Mouse (Mus musculus): ENCODE data around the gene Pomgnt1. TPM values are rescaled to one million over a fixed set of nuclear protein-coding genes. Genes with fewer than 3 reads are reported as not detected.

Pomgnt1 gene
- total RNA-seq, 2 experiments from 2014 or later = 72.8 to 76.9 TPM

DNA sequence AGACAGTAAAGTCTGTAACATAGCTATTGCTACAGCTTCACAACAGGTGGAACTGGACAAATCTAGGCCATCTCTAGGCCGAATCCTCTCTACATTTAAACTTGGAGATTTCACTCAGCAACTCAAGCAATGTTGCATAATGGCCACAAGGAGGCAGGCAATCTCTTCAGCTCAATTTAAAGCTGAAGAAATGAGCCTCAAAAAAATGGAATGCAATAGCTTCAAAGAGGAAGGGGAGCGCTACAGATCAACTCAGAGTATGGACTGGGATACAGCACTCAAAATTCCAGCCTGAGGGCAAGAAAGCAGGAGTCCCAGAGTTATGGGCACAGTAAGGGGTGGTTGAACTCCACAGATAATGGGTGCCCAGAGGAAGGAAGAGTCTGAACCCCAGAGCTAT, 11.3 kb downstream of the Pomgnt1 start:
- DNase-seq (ENCODE audit: low spot score in 2 of 2) = no peak

DNA sequence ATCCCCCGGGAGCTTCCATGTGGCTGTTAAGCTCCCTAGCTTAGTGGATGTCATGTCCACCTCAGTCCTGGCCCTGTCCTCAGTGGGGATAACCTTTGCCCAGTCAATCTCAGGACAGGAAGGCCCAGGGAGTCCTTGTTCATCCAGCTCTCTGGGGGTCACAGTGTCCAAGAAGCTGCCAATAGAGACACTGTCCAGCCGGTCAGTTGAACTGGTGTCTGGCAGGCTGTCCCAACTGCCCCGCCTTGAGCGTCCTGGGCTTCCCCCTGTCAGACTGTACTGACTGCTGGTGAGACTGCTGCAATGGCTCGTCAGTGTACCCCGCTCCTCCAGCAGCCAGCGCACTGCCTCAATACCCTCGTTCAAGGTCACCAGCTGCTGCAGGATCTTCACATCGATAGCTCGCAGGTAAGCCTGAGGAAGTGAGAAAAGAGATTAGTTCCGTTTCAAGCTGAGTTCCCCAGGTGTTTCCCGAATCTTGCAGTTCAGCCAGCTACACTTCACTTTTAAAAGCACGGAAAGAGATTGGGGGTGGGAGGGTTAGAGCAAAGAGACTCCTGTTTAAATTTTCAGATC, 13.9 kb downstream of the Pomgnt1 start:
- DNase-seq (ENCODE audit: low spot score in 2 of 2) = no peak

DNA sequence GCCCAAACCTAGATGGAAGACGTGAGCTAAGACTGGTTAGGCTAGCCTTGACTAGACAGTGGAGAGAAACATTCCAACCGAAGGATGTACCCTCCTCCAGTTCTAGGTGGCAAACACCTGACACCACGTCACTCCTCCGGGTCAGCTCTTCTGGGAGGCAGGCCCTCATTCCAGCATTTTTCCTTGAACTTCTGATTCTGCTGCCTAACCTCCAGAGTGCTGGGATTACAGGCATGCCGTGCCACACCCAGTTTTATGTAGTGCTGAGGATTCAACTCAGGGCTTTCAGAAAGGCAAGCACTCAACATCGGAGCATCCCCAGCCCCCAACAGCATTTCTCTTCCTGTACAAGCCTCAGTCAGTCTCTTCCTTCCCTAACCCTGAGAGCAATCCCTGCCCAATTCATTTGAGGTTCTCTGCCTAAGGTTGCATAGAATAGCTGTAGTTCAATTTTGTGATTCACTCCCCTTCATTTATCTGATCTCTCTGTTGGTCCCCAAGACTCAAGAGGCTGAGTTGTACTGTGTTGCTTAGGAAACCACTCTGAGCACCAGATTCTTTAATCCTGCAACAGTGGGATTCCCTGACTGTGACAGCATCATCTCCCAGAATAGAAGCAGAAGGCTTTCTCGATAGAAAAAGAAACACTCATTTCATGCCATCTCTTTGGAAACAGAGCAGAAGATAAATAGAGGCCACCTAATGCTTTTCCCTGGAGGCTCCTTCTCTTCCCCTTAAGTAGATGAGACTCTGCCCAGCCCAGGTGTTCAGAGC, 17.3 kb downstream of the Pomgnt1 start:
- DNase-seq (ENCODE audit: low spot score in 2 of 2) = no peak

- DNase-seq (ENCODE audit: low spot score in 2 of 2) = no peak
Observed at GRCm38 (mm10) chr4:116141736-116142135, 18.1 kb downstream of the Pomgnt1 start.

DNA sequence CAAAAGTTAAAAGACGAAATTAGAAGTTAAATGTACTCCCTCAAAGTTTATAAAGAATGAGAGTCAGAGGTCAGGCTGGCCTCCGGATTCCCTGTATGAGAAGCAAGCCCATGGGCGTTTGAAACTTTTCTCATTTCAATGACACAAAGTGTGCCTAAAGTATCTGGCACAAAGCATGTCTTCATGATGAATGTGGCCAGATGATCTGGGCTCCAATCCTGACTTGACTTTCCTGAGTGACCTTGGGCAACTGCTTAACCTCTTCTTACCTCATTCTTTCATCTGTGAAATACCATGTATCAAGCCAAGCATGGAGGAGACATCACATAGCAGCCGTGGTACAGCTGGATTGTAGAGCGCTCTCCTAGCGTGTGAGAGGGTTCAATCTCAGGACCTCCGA, 18.6 kb downstream of the Pomgnt1 start:
- DNase-seq (ENCODE audit: low spot score in 2 of 2) = no peak

GRCm38 (mm10) chr4:116143317-116143811, 19.7 kb downstream of the Pomgnt1 start:
- DNase-seq (ENCODE audit: low spot score in 2 of 2) = peak; percentile 37 to 53

DNA sequence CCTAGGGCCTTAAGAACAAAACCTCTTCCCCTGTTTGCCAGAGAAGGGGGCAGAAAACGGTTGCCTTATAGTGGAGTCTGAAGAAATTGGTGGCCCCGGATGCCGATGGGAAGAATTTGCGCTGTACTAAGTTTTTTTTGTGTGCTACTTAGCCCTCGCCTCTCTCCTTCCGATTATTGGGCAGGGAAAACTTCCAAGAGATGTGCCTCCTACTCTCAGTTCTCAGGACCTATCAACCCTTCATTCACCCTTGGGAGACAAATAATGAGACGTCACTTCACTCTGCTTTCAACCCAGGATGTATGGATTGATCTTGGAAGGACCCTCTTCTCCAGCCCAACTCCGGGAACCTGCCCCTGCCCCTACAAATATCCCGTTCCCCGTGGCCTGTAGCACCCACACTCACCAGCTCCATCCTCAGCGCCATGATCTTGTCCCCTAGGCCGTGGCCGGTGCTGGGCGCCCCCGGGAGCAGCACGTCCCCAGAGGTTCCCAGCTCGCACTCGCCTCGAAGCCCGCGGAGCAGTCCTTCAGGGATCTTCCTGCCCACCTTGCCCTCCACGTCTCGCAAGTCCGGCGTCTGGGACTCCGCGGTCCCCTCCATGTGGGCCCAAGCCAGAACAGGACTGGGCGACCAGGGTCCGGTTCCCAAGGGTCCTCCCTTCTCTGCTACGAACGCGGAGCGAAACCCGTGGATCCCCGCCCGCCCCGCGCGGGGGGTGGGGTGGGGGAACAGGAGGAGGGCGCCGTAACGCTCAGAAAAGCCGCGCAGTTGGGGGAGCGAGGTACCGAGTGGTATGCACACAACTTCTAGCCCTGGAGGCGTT, 20.5 kb downstream of the Pomgnt1 start:
- DNase-seq (ENCODE audit: low spot score in 2 of 2) = peak; percentile 73 to 85

DNA sequence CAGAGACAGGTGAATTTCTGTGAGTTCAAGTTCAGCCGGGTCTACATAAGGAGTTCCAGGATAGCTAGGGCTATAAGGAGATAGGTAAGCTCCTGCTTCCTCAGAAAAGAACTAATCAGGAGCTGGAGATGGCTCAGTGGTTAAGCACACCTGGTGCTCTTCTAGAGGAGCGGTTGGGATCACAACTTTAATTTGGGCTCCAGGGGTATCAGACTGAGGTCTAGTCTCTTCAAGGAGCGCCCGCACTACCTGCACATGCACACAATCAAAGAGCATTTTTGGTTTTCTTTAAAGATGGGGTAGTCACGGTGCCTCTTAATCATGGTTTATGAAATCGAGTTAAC, 26.1 kb downstream of the Pomgnt1 start:
- no peak for DNase-seq (ENCODE audit: low spot score in 2 of 2)

GRCm38 (mm10) chr4:116150156-116150861, 26.7 kb downstream of the Pomgnt1 start:
- peak; percentile 46 to 68 for DNase-seq (ENCODE audit: low spot score in 2 of 2)

- no peak for DNase-seq (ENCODE audit: low spot score in 2 of 2)
Observed at GRCm38 (mm10) chr4:116150862-116151221, 27.2 kb downstream of the Pomgnt1 start.

GRCm38 (mm10) chr4:116151238-116151637, 27.6 kb downstream of the Pomgnt1 start, which contains the start of gene Lurap1:
Gene Lurap1, minus strand, starts transcription at chr4:116151338.
- DNase-seq (ENCODE audit: low spot score in 2 of 2) = no peak

DNA sequence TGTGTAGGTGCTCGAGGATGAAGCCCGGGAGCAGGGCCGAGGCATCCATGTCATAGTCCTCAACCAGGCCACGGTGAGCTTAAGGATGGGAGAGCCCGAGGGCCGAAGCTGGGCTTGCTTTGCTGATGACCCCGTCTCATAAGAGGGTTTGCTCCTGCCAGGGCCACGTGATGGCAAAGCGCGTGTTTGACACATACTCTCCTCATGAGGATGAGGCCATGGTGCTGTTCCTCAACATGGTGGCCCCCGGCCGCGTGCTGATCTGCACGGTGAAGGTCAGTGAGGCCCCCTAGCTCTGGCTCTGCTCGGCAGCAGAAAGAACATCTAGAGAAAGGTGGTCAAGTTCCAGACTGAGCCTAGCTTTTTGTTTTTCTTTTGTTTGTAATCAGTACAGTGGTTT, 29.1 kb downstream of the Pomgnt1 start:
- no peak for DNase-seq (ENCODE audit: low spot score in 2 of 2)

DNA sequence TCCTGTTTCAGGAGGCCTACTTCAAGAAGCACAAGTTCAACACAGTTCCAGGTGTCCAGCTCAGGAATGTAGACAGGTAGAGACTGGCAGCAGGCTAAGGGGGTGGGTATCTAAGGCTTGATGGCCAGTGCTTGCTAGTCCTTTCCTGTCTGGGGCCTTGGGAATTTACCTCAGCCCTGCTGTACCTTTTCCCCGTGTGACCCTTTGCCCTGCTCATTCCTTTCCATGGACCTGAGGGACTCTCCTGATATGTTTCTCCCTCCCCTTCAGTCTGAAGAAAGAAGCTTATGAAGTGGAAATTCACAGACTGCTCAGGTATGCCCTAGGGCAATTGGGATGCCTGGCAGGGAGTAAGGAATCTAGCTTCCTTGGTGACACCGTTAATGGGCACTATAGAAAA, 34.2 kb downstream of the Pomgnt1 start:
- DNase-seq (ENCODE audit: low spot score in 2 of 2) = no peak

- DNase-seq (ENCODE audit: low spot score in 2 of 2) = peak; percentile 54 to 59
Observed at GRCm38 (mm10) chr4:116159912-116160311, 36.3 kb downstream of the Pomgnt1 start.

GRCm38 (mm10) chr4:116160769-116161168, 37.1 kb downstream of the Pomgnt1 start:
- DNase-seq (ENCODE audit: low spot score in 2 of 2) = peak in 1 of 2 experiments; percentile 53

- DNase-seq (ENCODE audit: low spot score in 2 of 2) = no peak
Observed at GRCm38 (mm10) chr4:116162142-116162541, 38.5 kb downstream of the Pomgnt1 start.

DNA sequence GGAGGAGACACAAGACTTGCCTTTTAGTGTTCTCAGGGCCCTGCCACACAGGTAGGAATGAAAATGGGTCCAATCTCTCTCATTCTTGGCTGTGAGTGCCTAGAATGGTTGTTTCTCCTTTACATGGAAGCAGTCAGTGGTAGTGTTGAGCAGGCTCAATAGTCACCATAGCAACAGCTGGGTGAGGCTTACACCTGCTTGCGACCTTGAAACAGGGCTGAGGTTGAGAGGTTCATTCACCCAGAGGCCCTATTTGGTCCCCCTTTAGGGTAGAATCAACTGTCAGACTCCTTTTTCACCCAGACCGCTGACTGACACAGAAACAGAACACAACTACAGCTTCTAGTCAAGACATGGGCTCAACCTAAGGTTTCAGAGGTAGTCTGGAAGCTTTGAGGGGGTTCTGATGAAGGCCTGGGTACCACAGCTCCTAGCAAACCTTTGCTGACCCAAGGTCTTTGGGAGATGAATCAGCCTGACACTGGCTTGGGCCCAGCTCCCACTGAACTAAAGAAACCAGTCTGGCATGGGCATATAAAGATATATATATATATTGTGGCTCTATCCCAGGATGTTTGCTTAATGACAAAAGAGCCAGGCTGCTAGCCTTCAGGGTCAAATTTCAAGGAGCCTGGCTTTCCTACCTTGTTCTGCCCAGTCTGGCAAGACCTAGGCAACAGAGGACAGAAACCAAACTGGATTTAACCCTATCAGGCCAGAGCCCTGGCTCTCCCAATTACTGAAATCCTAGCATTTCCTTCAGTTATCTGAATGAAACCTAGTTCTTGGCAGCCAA, 41.3 kb downstream of the Pomgnt1 start:
- no peak for DNase-seq (ENCODE audit: low spot score in 2 of 2)

DNA sequence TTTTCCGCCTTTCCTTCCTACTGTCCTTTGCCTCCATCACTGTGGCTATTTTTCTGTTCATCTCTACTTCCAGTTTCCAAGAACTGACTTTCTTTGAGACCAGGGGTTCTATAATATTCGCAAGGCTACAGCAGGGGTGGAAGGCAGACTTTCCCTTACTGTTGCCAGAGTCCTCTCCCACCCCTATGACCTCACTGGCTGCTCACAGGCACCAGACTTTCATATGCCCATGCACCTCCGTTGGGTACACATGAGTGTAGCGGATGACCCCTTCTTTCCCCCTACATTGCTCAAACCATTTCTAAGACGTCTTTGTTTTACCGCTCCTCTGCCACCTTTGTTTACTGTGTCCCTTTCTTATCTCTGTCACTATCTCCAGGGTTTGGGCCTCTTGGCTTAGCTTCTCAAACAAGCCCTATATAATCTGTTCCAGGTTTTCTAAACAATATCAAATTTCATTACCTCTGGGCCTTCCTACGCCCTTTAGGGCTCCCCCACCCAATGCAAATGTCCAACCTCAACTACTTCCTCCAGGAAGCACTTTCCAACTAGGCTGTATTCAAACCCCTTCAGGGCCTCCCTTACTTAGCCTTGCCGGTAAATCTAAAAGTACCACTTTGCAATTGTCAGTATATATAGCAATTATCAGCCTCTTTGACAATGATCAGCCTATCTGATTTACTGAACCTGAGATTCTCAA, 42.2 kb downstream of the Pomgnt1 start:
- DNase-seq (ENCODE audit: low spot score in 2 of 2) = no peak

GRCm38 (mm10) chr4:116167404-116167803, 43.8 kb downstream of the Pomgnt1 start, which contains the start of gene Tspan1:
Gene Tspan1, minus strand, starts transcription at chr4:116167601.
- no peak for DNase-seq (ENCODE audit: low spot score in 2 of 2)
